Mouse (Mus musculus) retina, adult 2 months (tissue): ENCODE data around the gene Defb3.
"Not testable (repeated sequence)": the region's sequence is repeated elsewhere in the genome, so short reads cannot be mapped to it uniquely, and the experiment has no call there.

Experiments
- DNase-seq: peaks from one replicate; pipeline ENCODE4 v3.0.0-alpha.2; 2012; ENCODE audit warnings: low read depth, low spot score

Defb3 gene

GRCm38 (mm10) chr8:19293060-19293459 is at the start of gene Defb3:
Gene Defb3, plus strand, starts transcription at chr8:19293360.
- DNase-seq: not testable (repeated sequence)

- DNase-seq: no peak
Observed at GRCm38 (mm10) chr8:19247280-19247679, 45.9 kb upstream of the Defb3 start, which contains the start of gene Defb5. Gene Defb5, plus strand, starts transcription at chr8:19247580.

- no peak for DNase-seq
Observed at GRCm38 (mm10) chr8:19258136-19258535, 35.0 kb upstream of the Defb3 start.

GRCm38 (mm10) chr8:19259667-19260066 is 33.5 kb upstream of the Defb3 start:
- no peak for DNase-seq

GRCm38 (mm10) chr8:19298361-19298760 is 5.2 kb downstream of the Defb3 start:
- DNase-seq: not testable (repeated sequence)

- peak; percentile 3 for DNase-seq
Observed at GRCm38 (mm10) chr8:19331836-19332235, 38.7 kb downstream of the Defb3 start.
